Mouse (Mus musculus): ENCODE results near the gene Gm20767. TPM values are rescaled to one million over a fixed set of nuclear protein-coding genes. Genes with fewer than 3 reads are reported as not detected.
"Not testable (repeated sequence)": the region's sequence is repeated elsewhere in the genome, so short reads cannot be mapped to it uniquely, and the experiment has no call there.

Gene Gm20767
- total RNA-seq (2014; rRNA removed; ENCODE audit: low replicate concordance) (not detected in 2 replicates), polyA plus RNA-seq (2015; fragmentation: Nextera tagmentation; extraction: Ambion mirVana) (not detected in 2 replicates)

DNA sequence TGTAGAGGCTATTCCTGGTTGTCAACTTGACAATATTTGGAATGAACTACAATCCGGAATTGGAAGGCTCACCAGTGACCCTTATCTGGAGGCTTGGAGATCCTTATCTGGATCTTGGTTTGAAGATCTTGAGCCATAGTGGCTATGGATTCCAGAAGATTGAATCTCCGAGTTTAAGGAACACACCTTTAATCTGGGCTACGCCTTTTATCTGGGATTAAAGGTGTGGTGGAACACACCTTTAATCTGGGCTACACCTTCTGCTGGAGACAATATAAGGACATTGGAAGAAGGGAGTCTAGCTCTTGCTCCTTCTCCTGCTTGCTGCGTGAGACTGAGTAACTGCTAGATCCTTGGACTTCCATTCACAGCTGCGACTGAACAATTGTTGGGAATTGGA is at the start of gene Gm20767:
Gene Gm20767 (plus strand): TSS at position 301 of the 400 bp plus-strand sequence.
- DNase-seq (ENCODE audit: low spot score); H3K4me2 ChIP-seq (ENCODE audit: low read depth, low read length); ATAC-seq (ENCODE audit: insufficient read depth, low read depth); H3K9ac ChIP-seq (replicated peaks; ENCODE audit: low read depth, low read length); H3K4me1 ChIP-seq (ENCODE audit: control insufficient read depth, insufficient read depth); H3K27ac ChIP-seq (ENCODE audit: low read depth); H3K4me3 ChIP-seq (ENCODE audit: low read depth, low read length); H3K36me3 ChIP-seq (replicated peaks; ENCODE audit: control insufficient read depth, insufficient read depth, low read length); H3K9me3 ChIP-seq (replicated peaks; ENCODE audit: control insufficient read depth, low read length); H3K27me3 ChIP-seq (ENCODE audit: control insufficient read depth, insufficient read depth, low read length): not testable (repeated sequence)
- 90% methylated on average over 1 of the region's 5 CpGs for WGBS

- not testable (repeated sequence) for H3K27ac ChIP-seq (ENCODE audit: low read depth); H3K36me3 ChIP-seq (replicated peaks; ENCODE audit: control insufficient read depth, insufficient read depth, low read length); H3K9me3 ChIP-seq (replicated peaks; ENCODE audit: control insufficient read depth, low read length); H3K9ac ChIP-seq (replicated peaks; ENCODE audit: low read depth, low read length); DNase-seq (ENCODE audit: low spot score); H3K27me3 ChIP-seq (ENCODE audit: control insufficient read depth, insufficient read depth, low read length); H3K4me1 ChIP-seq (ENCODE audit: control insufficient read depth, insufficient read depth); H3K4me3 ChIP-seq (ENCODE audit: low read depth, low read length); H3K4me2 ChIP-seq (ENCODE audit: low read depth, low read length); ATAC-seq (ENCODE audit: insufficient read depth, low read depth)
- WGBS: no CpG with 5 or more reads among the region's 13 CpGs
Measured at GRCm38 (mm10) chr13:120092950-120093349, 47.1 kb upstream of the Gm20767 start.

GRCm38 (mm10) chr13:120096241-120096937 is 43.7 kb upstream of the Gm20767 start:
- not testable (repeated sequence) for H3K36me3 ChIP-seq (replicated peaks; ENCODE audit: control insufficient read depth, insufficient read depth, low read length); H3K27ac ChIP-seq (ENCODE audit: low read depth); H3K27me3 ChIP-seq (ENCODE audit: control insufficient read depth, insufficient read depth, low read length); H3K4me1 ChIP-seq (ENCODE audit: control insufficient read depth, insufficient read depth); H3K9ac ChIP-seq (replicated peaks; ENCODE audit: low read depth, low read length); DNase-seq (ENCODE audit: low spot score); H3K9me3 ChIP-seq (replicated peaks; ENCODE audit: control insufficient read depth, low read length)
- H3K4me2 ChIP-seq (ENCODE audit: low read depth, low read length): peak overlapping the region; percentile 41; the same call in 1 of the 2 replicates
- WGBS: under 1% methylated on average over 17 of the region's 38 CpGs
- peak; percentile 73 for ATAC-seq (ENCODE audit: insufficient read depth, low read depth)
- H3K4me3 ChIP-seq (ENCODE audit: low read depth, low read length): peak overlapping the region; percentile 36

GRCm38 (mm10) chr13:120096938-120097256 is 43.1 kb upstream of the Gm20767 start:
- not testable (repeated sequence) for DNase-seq (ENCODE audit: low spot score); H3K27me3 ChIP-seq (ENCODE audit: control insufficient read depth, insufficient read depth, low read length); H3K9me3 ChIP-seq (replicated peaks; ENCODE audit: control insufficient read depth, low read length); H3K4me3 ChIP-seq (ENCODE audit: low read depth, low read length); H3K9ac ChIP-seq (replicated peaks; ENCODE audit: low read depth, low read length); H3K4me1 ChIP-seq (ENCODE audit: control insufficient read depth, insufficient read depth); H3K4me2 ChIP-seq (ENCODE audit: low read depth, low read length); H3K36me3 ChIP-seq (replicated peaks; ENCODE audit: control insufficient read depth, insufficient read depth, low read length); H3K27ac ChIP-seq (ENCODE audit: low read depth)
- under 1% methylated on average over 5 of the region's 13 CpGs for WGBS
- 0 out of 2 replicates have a peak, but pooled peaks have one; percentile 12 for ATAC-seq (ENCODE audit: insufficient read depth, low read depth)

- no CpG with 5 or more reads among the region's 5 CpGs for whole genome bisulfite sequencing
- not testable (repeated sequence) for H3K4me2 ChIP-seq (ENCODE audit: low read depth, low read length); H3K27me3 ChIP-seq (ENCODE audit: control insufficient read depth, insufficient read depth, low read length); ATAC-seq (ENCODE audit: insufficient read depth, low read depth); H3K4me3 ChIP-seq (ENCODE audit: low read depth, low read length); H3K36me3 ChIP-seq (replicated peaks; ENCODE audit: control insufficient read depth, insufficient read depth, low read length); H3K4me1 ChIP-seq (ENCODE audit: control insufficient read depth, insufficient read depth); H3K27ac ChIP-seq (ENCODE audit: low read depth); H3K9ac ChIP-seq (replicated peaks; ENCODE audit: low read depth, low read length); H3K9me3 ChIP-seq (replicated peaks; ENCODE audit: control insufficient read depth, low read length); DNase-seq (ENCODE audit: low spot score)
Measured at GRCm38 (mm10) chr13:120099327-120099726, 40.7 kb upstream of the Gm20767 start.

DNA sequence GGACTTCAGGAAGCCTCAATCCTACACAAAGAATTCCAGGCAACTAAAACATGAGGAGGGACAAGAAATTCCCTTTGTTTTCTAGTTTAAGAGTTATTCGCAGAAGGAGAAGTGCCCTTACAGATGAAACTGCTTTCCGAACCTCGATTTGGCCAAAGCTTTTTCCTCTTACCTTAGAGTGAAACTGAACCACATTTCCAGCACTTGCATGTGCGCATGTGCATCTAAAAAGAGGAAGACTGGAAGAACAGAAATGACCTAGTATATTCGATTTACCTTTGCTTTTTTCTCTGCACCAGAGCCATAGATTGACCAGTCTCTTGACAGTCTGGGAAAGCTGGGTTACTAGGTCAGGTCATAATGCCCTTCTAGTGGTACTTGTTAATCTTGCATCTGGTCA is 33.5 kb upstream of the Gm20767 start:
- not testable (repeated sequence) for H3K4me3 ChIP-seq (ENCODE audit: low read depth, low read length); H3K9me3 ChIP-seq (replicated peaks; ENCODE audit: control insufficient read depth, low read length); H3K4me2 ChIP-seq (ENCODE audit: low read depth, low read length); H3K27ac ChIP-seq (ENCODE audit: low read depth); DNase-seq (ENCODE audit: low spot score); H3K4me1 ChIP-seq (ENCODE audit: control insufficient read depth, insufficient read depth); H3K27me3 ChIP-seq (ENCODE audit: control insufficient read depth, insufficient read depth, low read length); ATAC-seq (ENCODE audit: insufficient read depth, low read depth); H3K36me3 ChIP-seq (replicated peaks; ENCODE audit: control insufficient read depth, insufficient read depth, low read length); H3K9ac ChIP-seq (replicated peaks; ENCODE audit: low read depth, low read length)
- whole genome bisulfite sequencing: no CpG with 5 or more reads among the region's 5 CpGs

DNA sequence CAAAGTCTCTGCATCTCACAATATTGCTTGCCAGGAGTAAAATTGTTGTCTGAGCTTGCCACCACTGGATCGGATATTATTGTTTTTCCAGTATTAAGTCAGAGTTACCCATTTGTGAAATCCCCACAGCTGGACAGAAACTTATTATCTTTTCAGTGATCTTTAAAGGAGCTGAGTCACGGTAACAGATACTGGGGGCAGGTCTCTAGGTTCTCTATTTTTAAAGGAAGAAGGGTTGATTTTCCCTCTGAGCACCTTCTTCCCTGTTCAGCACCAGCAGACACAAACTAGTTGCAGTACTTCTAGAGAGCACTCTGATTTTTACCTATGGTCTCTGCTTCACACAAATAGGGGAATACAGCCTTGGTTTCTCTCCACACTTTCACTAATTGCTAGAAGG is 33.0 kb upstream of the Gm20767 start:
- not testable (repeated sequence) for H3K36me3 ChIP-seq (replicated peaks; ENCODE audit: control insufficient read depth, insufficient read depth, low read length); H3K9me3 ChIP-seq (replicated peaks; ENCODE audit: control insufficient read depth, low read length); H3K27ac ChIP-seq (ENCODE audit: low read depth); H3K4me2 ChIP-seq (ENCODE audit: low read depth, low read length); H3K4me3 ChIP-seq (ENCODE audit: low read depth, low read length); ATAC-seq (ENCODE audit: insufficient read depth, low read depth); DNase-seq (ENCODE audit: low spot score); H3K9ac ChIP-seq (replicated peaks; ENCODE audit: low read depth, low read length); H3K27me3 ChIP-seq (ENCODE audit: control insufficient read depth, insufficient read depth, low read length); H3K4me1 ChIP-seq (ENCODE audit: control insufficient read depth, insufficient read depth)
- 54% methylated on average over 2 of the region's 2 CpGs for WGBS

- H3K9me3 ChIP-seq (replicated peaks; ENCODE audit: control insufficient read depth, low read length); H3K9ac ChIP-seq (replicated peaks; ENCODE audit: low read depth, low read length); H3K36me3 ChIP-seq (replicated peaks; ENCODE audit: control insufficient read depth, insufficient read depth, low read length); DNase-seq (ENCODE audit: low spot score); H3K4me1 ChIP-seq (ENCODE audit: control insufficient read depth, insufficient read depth); H3K27ac ChIP-seq (ENCODE audit: low read depth); H3K4me2 ChIP-seq (ENCODE audit: low read depth, low read length); ATAC-seq (ENCODE audit: insufficient read depth, low read depth); H3K27me3 ChIP-seq (ENCODE audit: control insufficient read depth, insufficient read depth, low read length); H3K4me3 ChIP-seq (ENCODE audit: low read depth, low read length): not testable (repeated sequence)
- WGBS: 65% methylated on average over 2 of the region's 3 CpGs
Measured at GRCm38 (mm10) chr13:120142348-120142747, 2.3 kb downstream of the Gm20767 start.
